Mouse (Mus musculus): ENCODE measurements around the gene Gm27021.

Gm27021 gene

DNA sequence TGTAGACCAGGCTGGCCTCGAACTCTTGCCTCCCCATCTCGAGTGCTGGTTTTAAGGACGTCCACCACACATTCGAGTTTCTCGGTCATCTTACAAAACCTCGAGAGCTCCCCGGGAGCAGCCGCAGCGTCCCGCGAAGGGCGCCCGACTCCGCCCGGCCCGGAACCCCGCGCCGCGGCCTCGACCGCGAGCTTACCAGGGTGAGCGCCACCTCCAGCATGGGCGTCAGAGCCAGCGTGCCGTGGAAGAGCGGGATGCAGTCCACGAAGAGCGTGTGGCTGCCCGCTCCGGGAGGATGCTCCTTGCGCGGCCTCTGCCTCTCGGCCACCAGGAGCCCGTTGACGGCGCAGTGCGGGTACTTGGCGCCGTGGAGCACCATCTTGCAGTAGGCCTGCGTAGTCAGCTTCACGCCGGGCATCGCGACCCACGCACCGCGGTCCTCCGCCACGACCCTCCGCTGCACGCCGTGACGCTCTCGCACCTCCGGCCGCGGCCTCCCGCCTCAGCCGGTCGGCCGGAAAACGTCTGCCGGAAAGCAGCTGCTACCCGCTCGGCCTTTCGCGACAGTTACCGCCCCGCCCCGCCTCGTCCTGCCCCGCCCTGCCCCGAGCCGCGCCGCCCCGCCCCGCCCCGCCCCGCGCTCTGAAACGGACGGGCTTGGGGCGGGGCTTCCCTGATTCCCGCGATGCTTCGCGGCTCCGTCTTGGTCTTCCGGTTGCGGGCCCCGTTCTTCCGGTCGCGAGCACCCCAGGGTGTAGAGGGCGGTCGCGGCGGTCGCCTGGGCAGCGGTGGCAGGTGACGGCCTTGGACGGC, at the start of gene Gm27021, which contains the start of gene Cox4i1:
Gm27021 (minus strand) TSS at position 519 of the 813 bp plus-strand sequence.
Cox4i1 (plus strand) TSS at position 662 of the 813 bp plus-strand sequence.
- in situ Hi-C loops (cut with MboI, MseI), result no loop called here

DNA sequence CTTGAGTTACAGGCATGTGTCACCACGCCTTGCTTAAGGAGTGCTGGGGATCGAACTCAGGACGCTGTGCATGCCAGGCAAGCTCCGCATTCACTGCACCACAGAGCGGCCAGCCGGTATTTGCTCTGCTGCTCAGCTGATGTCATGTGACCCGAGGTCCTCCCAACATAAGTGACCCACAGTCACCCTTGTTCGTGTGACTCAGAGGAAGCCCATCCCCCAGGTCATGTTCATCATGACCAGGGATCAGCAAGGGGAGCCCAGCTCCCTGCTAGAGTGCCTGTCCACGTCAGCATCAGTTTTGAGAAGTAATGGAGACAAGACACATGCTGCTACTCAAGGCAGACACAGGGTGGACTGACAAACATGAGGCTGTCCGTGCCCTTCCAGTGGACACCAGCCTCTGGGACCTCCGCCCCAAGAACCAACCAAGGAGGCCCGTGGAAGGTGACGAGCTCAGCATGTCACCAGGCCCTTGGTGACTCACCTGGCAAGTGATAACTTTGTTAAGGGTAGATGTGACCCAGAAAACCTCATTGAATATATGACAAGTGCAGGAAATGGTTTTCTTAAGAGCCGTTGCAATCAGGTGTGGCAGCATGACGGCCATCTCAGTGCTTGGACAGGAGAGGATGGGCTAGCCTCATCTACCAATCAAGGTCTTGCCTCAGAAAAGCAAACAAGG, 48.3 kb upstream of the Gm27021 start:
- in situ Hi-C loops (cut with MboI, MseI), result loop anchor here (25.0 kb wide), 1 partner anchor 871 kb away; the partner anchor contains the start of genes Fbxo31 and Map1lc3b

DNA sequence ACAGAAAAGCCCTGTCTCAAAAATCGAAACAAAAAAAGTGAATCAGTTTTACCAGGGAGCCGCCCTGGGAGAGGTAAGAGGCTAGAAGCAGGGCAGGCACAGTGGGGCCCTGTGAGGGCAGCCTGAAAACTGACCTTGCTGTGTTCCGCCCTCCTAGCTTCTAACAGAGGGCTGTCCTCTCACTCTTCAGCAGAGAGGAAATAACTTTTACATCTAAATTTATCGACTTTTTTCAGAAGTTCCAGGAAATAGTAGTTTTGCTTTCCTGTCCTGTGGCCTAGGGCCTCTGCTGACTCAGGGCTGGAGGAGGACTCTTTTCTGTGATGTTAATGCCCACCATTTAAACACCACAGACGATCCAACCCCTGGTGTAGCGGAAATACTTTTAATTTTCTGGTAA, 47.3 kb upstream of the Gm27021 start:
- in situ Hi-C loops (cut with MboI, MseI), result loop anchor here (25.0 kb wide), 1 partner anchor 872 kb away; the partner anchor contains the start of genes Fbxo31 and Map1lc3b

DNA sequence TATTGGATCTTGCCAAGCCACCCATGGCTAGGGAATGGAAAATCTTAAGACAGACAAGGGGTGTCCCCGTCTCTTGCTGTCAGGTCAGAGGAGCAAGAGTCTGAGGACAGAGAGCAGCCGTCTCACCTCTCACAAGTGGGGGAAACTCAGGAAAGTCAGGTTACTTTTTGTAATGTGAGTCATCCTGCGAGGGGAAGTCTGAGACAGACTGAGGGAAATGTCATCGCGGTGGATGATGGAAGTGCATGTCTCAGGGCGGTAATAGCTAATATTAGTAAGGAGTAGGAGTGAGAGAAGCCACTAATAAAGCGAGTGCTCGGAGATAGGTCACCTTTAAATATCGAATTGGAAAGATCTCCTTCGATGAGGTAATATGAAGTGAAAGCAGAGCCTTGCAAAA, 41.3 kb upstream of the Gm27021 start:
- in situ Hi-C loops (cut with MboI, MseI), result loop anchor here (25.0 kb wide), 1 partner anchor 878 kb away; the partner anchor contains the start of genes Fbxo31 and Map1lc3b

DNA sequence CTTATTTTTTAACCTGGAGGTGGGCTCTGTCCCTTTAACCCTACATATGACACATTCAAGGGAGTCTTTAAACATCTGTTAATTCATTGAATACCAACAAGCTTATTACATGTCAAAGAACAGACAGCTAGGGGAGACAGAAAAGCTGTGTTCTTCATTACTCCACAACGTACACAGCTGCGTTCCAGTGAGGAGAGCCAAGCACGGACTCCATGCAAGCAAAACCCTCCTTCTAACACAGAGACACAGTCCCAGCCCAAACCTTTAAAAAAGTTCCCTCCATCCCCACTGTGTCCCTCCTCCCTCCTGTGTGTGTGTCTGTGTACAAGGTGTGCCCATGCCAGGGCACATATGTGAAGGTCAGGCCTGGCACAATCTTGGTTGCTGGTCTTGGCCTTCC, 38.3 kb upstream of the Gm27021 start:
- in situ Hi-C loops (cut with MboI, MseI), result loop anchor here (25.0 kb wide), 1 partner anchor 881 kb away; the partner anchor contains the start of genes Fbxo31 and Map1lc3b

DNA sequence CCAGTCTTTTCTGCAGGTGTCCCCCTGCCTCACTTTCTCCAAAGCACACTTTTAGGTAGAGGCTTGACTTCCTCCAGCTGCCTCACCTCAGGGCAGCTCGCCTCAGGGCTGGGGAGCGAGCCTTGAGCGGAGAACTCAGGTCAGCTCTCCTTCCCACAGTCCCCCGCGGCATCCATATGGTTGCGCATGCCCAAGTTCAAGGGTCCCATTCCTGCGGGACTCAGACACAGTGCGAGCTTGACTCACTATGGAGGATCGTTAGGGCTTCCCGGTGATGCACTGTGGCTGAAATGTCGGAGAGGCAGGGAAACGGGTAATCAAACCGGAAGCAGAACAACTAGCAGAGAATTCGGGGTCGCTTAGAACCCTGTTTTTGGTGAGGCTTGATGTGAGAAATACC, 37.3 kb upstream of the Gm27021 start:
- in situ Hi-C loops (cut with MboI, MseI), result loop anchor here (25.0 kb wide), 1 partner anchor 882 kb away; the partner anchor contains the start of genes Fbxo31 and Map1lc3b

DNA sequence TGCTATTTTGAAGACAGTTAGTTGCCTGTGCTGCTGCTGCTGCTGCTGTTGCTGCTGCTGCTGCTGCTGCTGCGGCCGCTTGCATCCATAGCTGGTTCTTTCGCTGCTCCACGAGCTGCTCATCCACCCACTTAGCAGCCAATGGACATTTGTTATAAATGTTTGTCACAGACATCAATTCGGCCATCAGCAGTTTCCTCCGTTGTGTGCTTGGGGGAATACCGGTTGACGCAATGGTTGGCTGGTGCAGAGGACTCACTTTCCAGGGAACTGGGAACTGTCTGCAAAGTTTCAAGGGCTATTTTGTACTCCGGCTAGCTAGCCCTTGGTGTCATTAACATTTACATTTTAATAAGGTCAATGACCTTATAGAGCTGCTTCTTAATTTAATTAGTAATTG, 36.3 kb upstream of the Gm27021 start:
- in situ Hi-C loops (cut with MboI, MseI), result loop anchor here (25.0 kb wide), 1 partner anchor 883 kb away; the partner anchor contains the start of genes Fbxo31 and Map1lc3b

DNA sequence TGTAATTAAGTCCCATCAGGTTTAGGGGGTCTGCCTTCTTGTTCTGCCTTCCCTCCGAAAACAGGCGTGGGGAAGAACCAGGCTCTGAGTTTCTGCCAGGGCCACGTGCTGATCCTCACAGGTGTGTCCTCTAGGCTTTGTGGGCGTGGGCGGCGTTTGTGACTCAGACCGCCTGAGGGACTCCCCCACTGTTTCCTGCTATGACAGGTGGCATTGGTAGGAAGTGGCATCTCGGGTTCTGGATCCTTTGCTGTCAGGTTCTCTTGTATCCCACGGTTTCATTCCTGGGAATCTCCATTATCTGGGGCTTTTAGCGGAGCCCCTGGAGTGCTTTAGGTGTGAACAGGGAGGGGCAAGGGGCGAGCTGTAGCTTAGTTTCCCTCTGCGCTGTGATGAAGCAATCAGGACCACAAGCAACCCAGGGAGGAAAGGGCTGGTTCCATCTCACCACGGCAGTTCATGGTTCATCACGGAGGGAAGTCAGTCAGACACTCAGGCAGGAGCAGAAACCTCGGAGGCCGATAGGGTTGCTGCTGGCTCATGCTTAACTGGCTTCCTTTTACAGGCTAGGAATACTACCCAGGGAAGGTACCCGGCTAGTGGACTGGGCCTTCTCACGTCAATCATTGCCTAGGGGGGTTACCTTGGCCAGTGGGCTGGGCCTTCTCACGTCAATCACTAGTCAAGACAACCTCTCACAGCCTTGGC, 34.0 kb upstream of the Gm27021 start:
- in situ Hi-C loops (cut with MboI, MseI), result loop anchor here (25.0 kb wide), 1 partner anchor 885 kb away; the partner anchor contains the start of genes Fbxo31 and Map1lc3b

DNA sequence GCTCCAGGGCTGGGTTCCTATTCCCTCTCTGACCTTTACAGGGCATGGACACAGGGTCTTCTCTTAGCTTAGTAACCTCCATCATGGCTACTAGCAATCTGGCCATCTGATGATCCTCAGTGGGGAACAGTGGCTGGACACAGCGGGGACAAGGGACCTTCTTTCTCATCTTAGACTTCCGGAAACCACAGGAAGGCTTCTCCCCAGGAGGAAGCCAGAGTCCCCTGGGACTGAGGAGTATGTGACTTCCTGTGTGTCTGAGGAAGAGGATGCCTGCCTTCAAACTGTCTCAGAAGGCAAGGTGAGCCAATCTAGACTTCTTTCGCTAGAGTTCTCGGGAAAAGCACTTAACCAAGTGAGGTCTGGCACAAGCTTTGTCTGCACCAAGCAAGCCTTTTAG, 32.2 kb upstream of the Gm27021 start:
- in situ Hi-C loops (cut with MboI, MseI), result loop anchor here (25.0 kb wide), 1 partner anchor 887 kb away; the partner anchor contains the start of genes Fbxo31 and Map1lc3b

DNA sequence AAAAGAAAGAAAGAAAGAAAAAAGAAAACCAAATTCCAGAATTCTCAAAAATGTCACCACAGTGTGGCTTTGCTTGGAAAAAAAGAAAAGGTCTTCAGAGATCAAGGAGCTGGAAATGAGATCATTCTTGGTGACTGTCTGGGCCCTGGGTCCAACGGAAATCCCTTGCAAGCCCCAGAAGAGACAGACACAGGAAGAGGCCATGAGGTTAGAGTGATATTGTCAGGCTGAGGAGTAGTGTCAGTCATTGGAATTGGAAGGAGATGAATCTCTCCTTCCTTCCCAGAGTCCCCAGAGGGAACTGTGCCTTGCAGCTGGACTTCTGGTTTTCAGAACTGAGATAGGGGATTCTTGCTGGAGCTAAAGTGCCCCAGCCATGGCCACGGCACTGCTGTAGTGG, 31.7 kb upstream of the Gm27021 start:
- in situ Hi-C loops (cut with MboI, MseI), result loop anchor here (5.0 to 25.0 kb wide), 2 partner anchors 33 to 388 kb away; partner anchors contain the start of gene Foxf1

DNA sequence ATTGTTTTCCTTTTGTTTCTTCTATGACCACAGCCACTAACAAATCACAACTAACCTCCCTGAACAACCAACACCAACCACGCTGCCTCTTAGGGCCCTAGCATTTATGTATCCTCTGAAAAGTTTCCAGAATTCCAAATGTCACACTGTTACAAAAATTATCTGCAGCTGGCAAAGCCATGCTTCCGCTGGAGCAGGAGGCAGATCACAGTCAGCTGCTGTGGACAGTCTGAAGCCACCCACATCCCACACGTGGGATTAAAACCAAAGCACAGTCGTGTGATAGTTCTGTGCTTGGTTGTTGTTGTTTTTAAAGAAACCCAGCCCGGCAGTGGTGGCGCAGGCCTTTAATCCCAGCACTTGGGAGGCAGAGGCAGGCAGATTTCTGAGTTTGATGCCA, 31.2 kb upstream of the Gm27021 start:
- in situ Hi-C loops (cut with MboI, MseI), result loop anchor here (5.0 to 25.0 kb wide), 2 partner anchors 33 to 388 kb away; partner anchors contain the start of gene Foxf1

DNA sequence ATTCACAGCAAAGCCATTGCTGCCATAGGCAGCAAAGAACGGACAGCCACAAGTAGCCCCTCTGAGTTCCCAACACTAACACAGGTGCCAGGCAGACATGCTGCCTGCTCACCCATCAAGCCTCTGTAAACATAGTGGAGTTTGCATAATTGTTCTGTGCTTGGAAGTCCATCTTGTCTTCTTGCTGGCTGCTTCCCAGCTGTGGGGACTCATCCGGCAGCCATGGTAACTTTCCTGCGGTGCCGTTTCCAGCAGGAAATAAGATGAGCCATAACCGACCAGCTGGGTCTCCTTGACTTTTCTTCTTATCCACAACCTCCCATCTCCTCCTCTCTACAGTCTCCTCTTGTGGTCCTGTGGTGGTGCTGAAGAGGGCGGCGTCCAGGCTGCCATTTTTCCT, 30.5 kb upstream of the Gm27021 start:
- in situ Hi-C loops (cut with MboI, MseI), result loop anchor here (5.0 to 25.0 kb wide), 2 partner anchors 34 to 389 kb away; partner anchors contain the start of gene Foxf1

DNA sequence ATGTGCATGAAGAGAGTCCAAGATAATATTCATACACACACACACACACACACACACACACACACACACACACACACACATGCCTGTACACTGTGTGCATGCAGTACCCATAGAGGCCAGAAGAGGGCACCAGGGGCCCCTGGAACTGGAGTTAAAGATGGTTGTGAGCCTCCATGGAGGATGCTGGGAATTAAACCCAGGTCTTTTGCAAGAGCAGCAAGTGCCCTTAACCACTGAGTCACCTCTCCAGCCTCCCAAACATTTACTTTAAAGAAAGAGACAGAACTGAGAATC, 30.0 kb upstream of the Gm27021 start:
- in situ Hi-C loops (cut with MboI, MseI), result loop anchor here (5.0 to 25.0 kb wide), 2 partner anchors 34 to 389 kb away; partner anchors contain the start of gene Foxf1

DNA sequence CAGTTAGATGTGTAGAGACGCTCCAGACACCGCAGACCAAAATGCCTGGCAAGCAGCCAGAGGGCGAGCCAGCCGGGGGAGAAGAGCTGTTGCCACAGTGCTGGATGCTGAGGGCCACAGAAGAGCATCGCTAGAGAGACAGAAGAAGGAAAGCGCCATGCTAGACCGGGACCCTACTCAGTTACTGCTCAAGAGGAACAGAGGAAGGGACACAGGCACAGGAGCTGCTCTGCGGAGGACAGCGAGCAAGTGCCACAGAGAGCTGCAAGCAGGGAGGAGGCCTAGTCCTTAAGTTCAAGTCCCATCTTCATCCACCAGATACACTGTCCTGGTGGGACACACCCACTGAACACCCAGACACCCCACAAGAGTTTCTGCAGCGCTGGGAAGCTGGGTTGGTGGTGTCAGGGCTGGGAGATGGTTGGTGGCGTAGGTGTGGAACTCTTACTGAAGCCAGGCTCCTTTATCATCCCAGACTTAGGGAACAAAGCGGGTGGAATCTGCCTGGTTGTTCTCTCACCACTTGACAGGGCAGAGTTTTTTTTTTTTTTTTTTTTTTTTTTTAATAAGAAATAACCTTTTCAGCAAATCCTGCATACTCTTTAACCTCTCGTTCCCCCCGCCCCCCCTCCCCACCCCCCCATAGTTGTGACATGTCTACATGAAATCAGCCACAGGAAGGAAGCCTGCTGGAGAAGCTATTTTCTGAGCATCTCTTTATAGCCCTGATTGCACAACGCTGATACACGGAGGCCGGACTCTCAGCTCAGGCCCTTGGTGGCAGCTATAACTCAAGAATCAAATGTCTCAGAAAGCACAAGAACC, 29.5 kb upstream of the Gm27021 start:
- in situ Hi-C loops (cut with MboI, MseI), result loop anchor here (5.0 to 25.0 kb wide), 2 partner anchors 35 to 390 kb away; partner anchors contain the start of gene Foxf1

DNA sequence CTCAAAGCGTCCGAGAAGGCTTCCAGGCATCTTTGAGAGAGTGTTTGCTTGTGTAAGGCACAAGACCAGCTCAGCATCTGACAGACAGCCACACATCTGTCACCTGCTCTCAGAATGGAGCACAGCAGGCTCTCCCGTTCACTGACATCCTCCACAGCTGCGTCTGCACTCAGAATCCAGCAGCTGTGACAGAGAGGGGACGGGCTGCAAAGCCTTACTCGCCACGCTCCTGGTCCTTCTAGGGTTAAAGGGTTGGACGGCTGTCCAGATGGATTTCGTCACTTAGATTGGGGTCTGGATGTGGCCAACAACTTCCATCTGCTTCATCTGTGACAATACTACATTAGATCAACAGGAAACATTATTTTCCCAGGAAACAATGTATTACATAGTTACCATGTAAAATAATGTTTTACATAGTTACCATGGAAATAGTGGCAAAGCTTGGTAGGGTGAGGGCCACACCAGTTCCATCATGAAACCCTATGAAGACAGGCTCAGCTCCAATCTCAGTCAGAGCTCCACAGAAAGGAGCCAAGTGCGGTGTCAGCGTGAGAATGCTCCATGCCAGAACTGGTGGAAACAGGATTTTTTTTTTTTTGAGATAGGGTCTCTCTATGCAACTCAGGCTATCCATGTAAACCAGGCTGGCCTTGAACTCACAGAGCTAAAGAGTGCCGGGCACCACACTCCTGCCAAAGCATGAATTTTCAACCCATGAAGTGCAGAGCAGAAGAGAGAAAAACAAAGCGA, 28.7 kb upstream of the Gm27021 start:
- in situ Hi-C loops (cut with MboI, MseI), result loop anchor here (5.0 to 25.0 kb wide), 2 partner anchors 36 to 391 kb away; partner anchors contain the start of gene Foxf1

DNA sequence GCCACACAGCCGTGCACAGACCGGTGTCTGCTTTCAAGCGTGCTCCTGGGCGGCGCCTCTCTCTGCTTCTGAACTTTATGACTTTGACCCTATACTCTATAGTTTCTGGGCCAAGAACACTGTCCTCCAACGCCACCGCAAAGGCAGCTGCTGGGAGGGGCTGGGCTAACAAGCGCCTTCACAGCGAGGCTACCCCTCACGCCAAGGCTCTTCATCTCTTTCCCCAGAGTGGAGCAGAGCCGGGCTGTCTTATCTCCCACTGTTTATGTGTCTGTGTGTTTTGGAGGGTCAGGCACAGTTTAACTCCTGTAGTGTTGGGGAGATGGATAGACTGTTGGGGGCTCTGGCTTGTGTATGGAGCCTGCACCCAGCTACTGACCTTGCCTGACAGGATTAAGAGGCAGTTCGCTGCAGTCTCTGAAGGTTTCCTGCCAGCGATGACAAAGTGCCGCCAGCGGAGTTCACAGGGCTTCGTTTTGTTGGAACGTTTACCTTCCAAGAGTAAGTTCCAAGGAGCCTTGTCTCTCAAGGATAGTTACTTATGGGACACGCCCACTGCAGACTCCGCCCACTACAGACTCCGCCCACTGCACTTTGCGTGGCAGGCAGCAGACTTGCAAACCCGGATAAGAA, 26.1 kb upstream of the Gm27021 start:
- in situ Hi-C loops (cut with MboI, MseI), result loop anchor here (25.0 kb wide), 1 partner anchor 393 kb away; the partner anchor contains the start of gene Foxf1

DNA sequence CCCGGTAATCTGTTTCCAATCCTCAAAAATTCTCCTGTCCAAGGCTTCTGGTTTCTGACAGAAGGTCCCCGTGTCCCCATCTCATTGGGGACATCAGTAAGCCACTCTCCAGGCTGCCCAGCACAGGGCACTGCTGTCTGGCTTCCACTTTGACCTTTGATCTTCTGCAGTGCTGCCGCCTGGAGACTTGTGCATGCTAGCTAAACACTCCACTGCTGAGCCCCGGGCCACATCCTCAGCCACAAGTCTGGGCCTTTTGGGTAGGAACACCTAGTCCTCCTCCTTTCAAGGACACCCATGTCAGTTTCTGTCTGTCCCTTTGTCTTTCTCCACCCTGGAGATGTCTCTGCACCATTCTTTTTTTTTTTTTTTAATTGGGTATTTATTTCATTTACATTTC, 25.1 kb upstream of the Gm27021 start:
- in situ Hi-C loops (cut with MboI, MseI), result loop anchor here (25.0 kb wide), 1 partner anchor 394 kb away; the partner anchor contains the start of gene Foxf1

DNA sequence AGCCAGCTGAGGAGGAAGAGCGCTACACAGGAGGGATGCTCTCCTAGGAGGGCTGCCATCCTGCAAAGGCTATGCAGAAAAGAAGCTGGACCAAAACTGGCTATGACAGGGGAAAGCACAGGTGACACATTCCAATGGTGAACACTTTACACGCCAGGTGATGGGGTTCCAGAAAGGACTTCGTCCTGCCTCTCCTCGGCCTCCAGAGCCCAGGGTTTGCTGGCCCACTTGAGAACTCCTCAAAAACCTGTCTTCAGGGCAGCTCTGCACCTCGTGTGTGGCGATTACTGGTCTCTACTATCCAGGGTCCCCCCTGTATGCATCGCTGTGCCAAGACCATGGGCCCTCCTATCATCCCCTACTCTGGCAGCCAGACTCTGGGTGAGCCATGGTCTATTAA, 20.6 kb upstream of the Gm27021 start:
- in situ Hi-C loops (cut with MboI, MseI), result loop anchor here (25.0 kb wide), 1 partner anchor 399 kb away; the partner anchor contains the start of gene Foxf1

DNA sequence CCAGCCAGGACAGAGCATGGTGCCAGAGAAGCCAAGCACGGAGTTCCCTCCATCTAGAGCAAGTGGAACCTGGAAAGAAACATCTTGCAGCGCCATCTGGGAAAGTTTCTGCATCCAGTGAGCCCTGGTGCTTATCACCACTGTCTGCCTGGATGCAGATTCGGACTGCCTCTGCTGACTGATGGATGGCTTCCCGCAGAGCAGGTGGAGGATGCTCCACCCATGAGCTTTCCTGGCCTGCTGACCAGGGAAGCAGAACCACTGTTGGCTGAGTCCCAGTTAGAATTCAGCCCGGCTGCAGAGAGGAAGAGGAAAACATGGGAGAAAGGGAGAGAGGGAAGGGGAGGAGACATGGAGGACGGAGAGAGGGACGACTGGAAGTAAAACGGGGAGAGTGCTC, 19.9 kb upstream of the Gm27021 start:
- in situ Hi-C loops (cut with MboI, MseI), result loop anchor here (25.0 kb wide), 1 partner anchor 400 kb away; the partner anchor contains the start of gene Foxf1
